Mouse (Mus musculus): ENCODE measurements around the gene Tut7.
"Not testable (repeated sequence)": the region's sequence is repeated elsewhere in the genome, so short reads cannot be mapped to it uniquely, and the experiment has no call there.

The Tut7 gene

GRCm38 (mm10) chr13:59769296-59770163 is 53.4 kb downstream of the Tut7 start, which contains the start of gene Isca1:
Isca1 (minus strand) TSS chr13:59769810.
- peak; percentile 99 for DNase-seq (ENCODE audit: extremely low read depth, insufficient read length, low spot score)

GRCm38 (mm10) chr13:59768531-59768930 is 54.4 kb downstream of the Tut7 start:
- DNase-seq (ENCODE audit: extremely low read depth, insufficient read length, low spot score): no peak

GRCm38 (mm10) chr13:59766786-59767515 is 56.0 kb downstream of the Tut7 start:
- no peak for DNase-seq (ENCODE audit: extremely low read depth, insufficient read length, low spot score)

- DNase-seq (ENCODE audit: extremely low read depth, insufficient read length, low spot score): no peak
Observed at GRCm38 (mm10) chr13:59762791-59763190, 60.2 kb downstream of the Tut7 start.

- DNase-seq (ENCODE audit: extremely low read depth, insufficient read length, low spot score): no peak
Observed at GRCm38 (mm10) chr13:59756906-59757305, 66.0 kb downstream of the Tut7 start.

GRCm38 (mm10) chr13:59750310-59750709 is 72.6 kb downstream of the Tut7 start:
- no peak for DNase-seq (ENCODE audit: extremely low read depth, insufficient read length, low spot score)

- no peak for DNase-seq (ENCODE audit: extremely low read depth, insufficient read length, low spot score)
Observed at GRCm38 (mm10) chr13:59746711-59747110, 76.2 kb downstream of the Tut7 start, which contains the start of gene 1700014D04Rik. 1700014D04Rik (minus strand) TSS chr13:59746752.

- no peak for DNase-seq (ENCODE audit: extremely low read depth, insufficient read length, low spot score)
Observed at GRCm38 (mm10) chr13:59746164-59746563, 76.8 kb downstream of the Tut7 start.

- peak; percentile 23 for DNase-seq (ENCODE audit: extremely low read depth, insufficient read length, low spot score)
Observed at GRCm38 (mm10) chr13:59745462-59745861, 77.5 kb downstream of the Tut7 start.

GRCm38 (mm10) chr13:59741697-59742096 is 81.2 kb downstream of the Tut7 start:
- no peak for DNase-seq (ENCODE audit: extremely low read depth, insufficient read length, low spot score)

- no peak for DNase-seq (ENCODE audit: extremely low read depth, insufficient read length, low spot score)
Observed at GRCm38 (mm10) chr13:59741096-59741495, 81.9 kb downstream of the Tut7 start.

- no peak for DNase-seq (ENCODE audit: extremely low read depth, insufficient read length, low spot score)
Observed at GRCm38 (mm10) chr13:59739397-59739796, 83.5 kb downstream of the Tut7 start.

GRCm38 (mm10) chr13:59738455-59738854 is 84.5 kb downstream of the Tut7 start:
- no peak for DNase-seq (ENCODE audit: extremely low read depth, insufficient read length, low spot score)

GRCm38 (mm10) chr13:59735190-59735589 is 87.8 kb downstream of the Tut7 start:
- DNase-seq (ENCODE audit: extremely low read depth, insufficient read length, low spot score): peak; percentile 14

- not testable (repeated sequence) for DNase-seq (ENCODE audit: extremely low read depth, insufficient read length, low spot score)
Observed at GRCm38 (mm10) chr13:59734347-59734746, 88.6 kb downstream of the Tut7 start.

GRCm38 (mm10) chr13:59733936-59734335 is 89.0 kb downstream of the Tut7 start:
- DNase-seq (ENCODE audit: extremely low read depth, insufficient read length, low spot score): no peak

GRCm38 (mm10) chr13:59731652-59732051 is 91.3 kb downstream of the Tut7 start, which contains the start of gene Spata31d1d:
Spata31d1d (minus strand) TSS chr13:59731752.
- no peak for DNase-seq (ENCODE audit: extremely low read depth, insufficient read length, low spot score)

- DNase-seq (ENCODE audit: extremely low read depth, insufficient read length, low spot score): peak; percentile 32
Observed at GRCm38 (mm10) chr13:59728378-59729093, 94.4 kb downstream of the Tut7 start.

- no peak for DNase-seq (ENCODE audit: extremely low read depth, insufficient read length, low spot score)
Observed at GRCm38 (mm10) chr13:59726139-59726867, 96.6 kb downstream of the Tut7 start.

GRCm38 (mm10) chr13:59722089-59722488 is 100.9 kb downstream of the Tut7 start:
- DNase-seq (ENCODE audit: extremely low read depth, insufficient read length, low spot score): not testable (repeated sequence)
